Mouse (Mus musculus) small intestine, adult 10 weeks (tissue): ENCODE results near the gene Olfr1206. TPM values are rescaled to one million over a fixed set of nuclear protein-coding genes. Genes with fewer than 3 reads are reported as not detected.

Experiments
- polyA plus RNA-seq: library from polyadenylated mRNA; stranded (reverse); fragments of 350-450 nt; fragmentation: Illumina TruSeq; extraction: RNeasy Lipid Tissue Mini Kit (QIAGEN cat#74804); gene quantifications from one replicate; pipeline ENCODE4 v1.2.3, GENCODE M21; 2014; ENCODE audit warnings: low replicate concordance

Gene Olfr1206
- polyA plus RNA-seq, result not detected

DNA sequence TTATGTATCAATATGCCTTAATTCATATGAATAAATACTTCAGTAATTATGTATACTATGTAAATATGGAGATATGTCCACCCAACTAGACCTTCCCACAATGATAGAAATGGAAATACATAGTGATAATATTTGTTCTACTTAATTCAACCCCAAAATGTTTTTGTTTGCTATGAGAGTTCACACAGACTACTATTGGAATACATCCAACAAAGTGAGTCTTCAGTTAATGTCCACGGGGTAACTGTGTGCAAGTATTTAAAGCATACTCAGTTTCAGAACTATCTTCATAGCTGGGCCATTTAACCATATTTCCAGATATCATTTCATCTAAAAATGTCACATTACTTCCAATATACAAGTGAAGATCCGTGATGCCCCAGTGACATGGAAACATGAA lies at the start of gene Olfr1206:
Gene Olfr1206 (plus strand): TSS at position 301 of the 400 bp plus-strand sequence.

DNA sequence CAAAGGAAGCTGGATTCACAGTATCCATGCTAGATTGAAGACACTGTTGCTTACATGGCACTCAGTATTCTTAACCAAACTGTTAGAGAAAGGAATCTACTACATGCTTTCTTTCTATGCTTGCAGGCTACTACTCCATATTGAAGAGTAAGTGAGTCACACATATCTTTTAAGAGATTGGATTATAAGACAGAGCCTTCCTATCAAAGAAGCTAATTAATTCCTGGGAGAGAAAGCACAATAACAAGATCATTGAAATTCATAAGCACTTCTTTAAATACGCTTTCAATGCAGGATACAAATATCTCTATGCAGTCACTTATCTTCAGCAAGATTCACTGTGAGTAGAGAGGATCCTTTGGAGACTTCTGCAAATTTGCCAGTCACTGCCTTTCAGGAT lies 48.8 kb upstream of the Olfr1206 start, which contains the start of gene Olfr1202:
Gene Olfr1202 (plus strand): TSS at position 301 of the 400 bp plus-strand sequence.

DNA sequence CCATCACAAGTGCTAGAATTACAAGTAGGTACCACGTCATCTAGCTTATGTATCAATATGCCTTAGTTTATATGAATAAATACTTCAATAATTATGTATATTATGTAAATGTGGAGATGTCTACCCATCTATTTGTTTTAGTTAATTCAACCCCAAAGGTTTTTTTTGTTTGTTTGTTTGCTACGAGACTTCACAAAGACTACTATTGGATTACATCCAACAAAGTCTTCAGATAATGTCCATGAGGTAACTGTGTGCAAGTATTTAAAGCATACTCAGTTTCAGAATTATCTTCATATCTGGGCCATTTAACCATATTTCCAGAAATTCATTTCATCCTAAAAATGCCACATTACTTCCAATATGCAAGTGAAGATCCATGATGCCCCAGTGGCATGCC lies 33.6 kb upstream of the Olfr1206 start, which contains the start of gene Olfr1205:
Gene Olfr1205 (plus strand): TSS at position 301 of the 400 bp plus-strand sequence.

DNA sequence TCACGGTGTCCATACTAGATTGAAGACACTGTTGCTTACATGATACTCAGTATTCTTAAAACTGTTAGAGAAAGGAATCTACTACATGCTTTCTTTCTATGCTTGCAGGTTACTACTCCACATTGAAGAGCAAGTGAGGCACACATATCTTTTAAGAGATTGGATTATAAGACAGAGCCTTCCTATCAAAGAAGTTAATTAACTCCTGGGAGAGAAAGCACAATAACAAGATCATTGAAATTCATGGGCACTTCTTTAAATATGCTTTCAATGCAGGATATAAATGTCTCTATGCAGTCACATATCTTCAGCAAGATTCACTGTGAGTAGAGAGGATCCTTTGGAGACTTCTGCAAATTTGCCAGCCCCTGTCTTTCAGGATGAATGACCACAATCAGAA lies 14.0 kb upstream of the Olfr1206 start, which contains the start of gene Olfr1204:
Gene Olfr1204 (plus strand): TSS at position 301 of the 400 bp plus-strand sequence.

GRCm38 (mm10) chr2:88902211-88902610 lies 39.2 kb downstream of the Olfr1206 start, which contains the start of gene Olfr1208:
Gene Olfr1208, minus strand, starts transcription at chr2:88902311.

GRCm38 (mm10) chr2:88915057-88915456 lies 52.0 kb downstream of the Olfr1206 start, which contains the start of gene Olfr1209:
Gene Olfr1209, minus strand, starts transcription at chr2:88915157.

Other genes with a start within 250 kb of the Olfr1206 start
- not detected for gene Olfr1191-ps1, start 222.7 kb upstream of the Olfr1206 start, polyA plus RNA-seq
- not detected for gene Olfr1192-ps1, start 214.7 kb upstream of the Olfr1206 start, polyA plus RNA-seq
- gene Olfr1193, start 187.6 kb upstream of the Olfr1206 start, polyA plus RNA-seq, result not detected
- gene Olfr1195, start 174.0 kb upstream of the Olfr1206 start, polyA plus RNA-seq, result not detected
- gene Olfr1196, start 158.6 kb upstream of the Olfr1206 start, polyA plus RNA-seq, result not detected
- not detected for gene Olfr1197, start 130.9 kb upstream of the Olfr1206 start, polyA plus RNA-seq
- gene Olfr1198, start 111.9 kb upstream of the Olfr1206 start, polyA plus RNA-seq, result not detected
- gene Olfr1199, start 102.8 kb upstream of the Olfr1206 start, polyA plus RNA-seq, result not detected
- not detected for gene Olfr1200, start 92.7 kb upstream of the Olfr1206 start, polyA plus RNA-seq
- gene Olfr1201, start 70.2 kb upstream of the Olfr1206 start, polyA plus RNA-seq, result not detected
- not detected for gene Olfr1202, start 48.7 kb upstream of the Olfr1206 start, polyA plus RNA-seq
- gene Olfr1205, start 33.5 kb upstream of the Olfr1206 start, polyA plus RNA-seq, result not detected
- not detected for gene Olfr1204, start 13.9 kb upstream of the Olfr1206 start, polyA plus RNA-seq
- not detected for gene Olfr1208, start 39.1 kb downstream of the Olfr1206 start, polyA plus RNA-seq
- not detected for gene Olfr1209, start 51.9 kb downstream of the Olfr1206 start, polyA plus RNA-seq
- gene Olfr1211, start 74.9 kb downstream of the Olfr1206 start, polyA plus RNA-seq, result not detected
- gene Olfr1212, start 90.7 kb downstream of the Olfr1206 start, polyA plus RNA-seq, result not detected
- not detected for gene Gm13762, start 117.0 kb downstream of the Olfr1206 start, polyA plus RNA-seq
- gene Olfr1214, start 129.4 kb downstream of the Olfr1206 start, polyA plus RNA-seq, result not detected
- not detected for gene Olfr1215, start 143.7 kb downstream of the Olfr1206 start, polyA plus RNA-seq
- not detected for gene Olfr1216, start 155.1 kb downstream of the Olfr1206 start, polyA plus RNA-seq
- not detected for gene Olfr1217, start 168.8 kb downstream of the Olfr1206 start, polyA plus RNA-seq
- not detected for gene Olfr1218, start 198.0 kb downstream of the Olfr1206 start, polyA plus RNA-seq
- gene Olfr1219, start 220.3 kb downstream of the Olfr1206 start, polyA plus RNA-seq, result not detected
- not detected for gene Olfr1220, start 243.6 kb downstream of the Olfr1206 start, polyA plus RNA-seq